Mouse (Mus musculus) activated CD4-positive, CD25-positive, alpha-beta regulatory T cell, adult 4 months (primary cell): Measurements from ENCODE around the gene Sema4a. TPM values are rescaled to one million over a fixed set of nuclear protein-coding genes. Genes with fewer than 3 reads are reported as not detected.

Experiments
- ATAC-seq: one replicate; pipeline ENCODE4 v1.8.0; 2017
- polyA plus RNA-seq, 2 experiments: library from polyadenylated mRNA; unstranded; fragments of 100-300 nt; shearing (Covaris generic); gene quantifications; one replicate each; pipeline ENCODE4 v1.2.1; 2017

Gene Sema4a
- 10 to 100 TPM; 31.5 to 44.8 TPM for polyA plus RNA-seq

DNA sequence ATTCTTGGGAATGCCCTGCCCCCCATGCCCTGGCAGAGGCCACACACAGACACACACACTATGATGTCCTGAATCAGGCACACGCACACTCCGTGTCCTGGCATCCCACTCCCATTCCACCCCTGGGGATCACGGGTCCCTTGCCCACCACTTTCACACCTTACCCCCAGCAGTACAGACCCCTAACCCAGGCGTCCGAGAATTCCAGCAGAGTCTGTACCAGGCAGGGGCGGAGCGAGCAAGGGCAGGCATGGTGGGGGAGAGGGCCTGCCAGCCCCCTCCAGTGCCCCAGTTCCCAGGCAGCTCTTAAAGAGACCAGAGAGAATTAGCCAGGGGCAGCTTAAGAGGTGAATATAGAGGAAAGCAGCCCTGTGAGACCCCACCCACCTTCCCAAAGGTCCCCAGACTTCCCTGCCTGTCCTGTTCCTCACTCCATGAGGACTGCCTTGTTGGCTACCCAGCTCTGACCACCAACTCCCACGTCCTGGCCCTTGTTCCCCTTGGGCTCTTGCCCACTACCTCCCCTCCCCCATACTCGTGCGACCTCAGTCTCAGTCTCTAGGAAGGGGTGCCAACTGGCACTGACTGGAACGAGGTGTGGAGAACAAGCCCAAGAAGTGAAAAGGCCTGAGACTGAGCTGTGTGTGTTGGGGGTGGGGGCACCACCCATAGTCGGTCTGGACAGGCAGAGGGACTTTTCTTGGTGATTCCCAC, at the start of gene Sema4a:
TSS of gene Sema4a (minus strand) at position 200 of the 714 bp plus-strand sequence.
- no peak for ATAC-seq

DNA sequence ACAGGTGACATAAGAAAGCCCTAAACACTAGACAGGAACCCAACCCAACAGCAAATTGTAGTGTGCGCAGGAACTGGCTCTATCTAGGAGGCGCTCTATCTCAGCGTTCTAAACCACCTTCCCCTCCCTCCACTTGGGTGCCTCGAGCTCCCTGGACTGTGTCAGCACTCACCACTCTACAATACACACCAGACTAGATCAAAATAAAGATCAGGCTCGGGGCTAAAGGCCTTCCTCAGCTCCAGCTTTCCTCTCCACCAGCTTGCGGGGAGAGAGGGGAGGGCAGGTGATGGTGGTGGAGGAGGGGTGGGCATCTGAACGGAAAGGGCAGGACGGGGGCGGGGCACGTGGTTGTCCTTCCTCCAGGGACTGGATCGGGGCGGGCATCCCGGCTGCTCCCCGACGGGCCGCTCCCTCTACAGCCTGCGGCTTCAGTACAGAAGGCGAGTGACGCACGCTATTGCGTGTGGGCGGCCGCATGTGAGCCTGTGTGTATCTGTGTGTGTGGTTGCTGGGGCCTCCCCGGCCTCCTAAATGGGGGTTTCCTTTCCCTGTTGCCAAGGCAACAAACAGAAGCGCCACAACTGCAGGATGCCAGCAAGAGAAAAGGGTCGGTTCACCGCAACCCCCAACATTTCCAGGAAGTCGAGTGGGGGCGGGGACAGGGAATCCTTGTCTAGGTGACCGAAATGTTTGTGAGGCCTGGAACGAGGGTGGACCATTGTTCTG, 48.9 kb upstream of the Sema4a start, which contains the start of gene Lmna:
TSS of gene Lmna (minus strand) at position 265 of the 729 bp plus-strand sequence.
- ATAC-seq, result peak; percentile 91

DNA sequence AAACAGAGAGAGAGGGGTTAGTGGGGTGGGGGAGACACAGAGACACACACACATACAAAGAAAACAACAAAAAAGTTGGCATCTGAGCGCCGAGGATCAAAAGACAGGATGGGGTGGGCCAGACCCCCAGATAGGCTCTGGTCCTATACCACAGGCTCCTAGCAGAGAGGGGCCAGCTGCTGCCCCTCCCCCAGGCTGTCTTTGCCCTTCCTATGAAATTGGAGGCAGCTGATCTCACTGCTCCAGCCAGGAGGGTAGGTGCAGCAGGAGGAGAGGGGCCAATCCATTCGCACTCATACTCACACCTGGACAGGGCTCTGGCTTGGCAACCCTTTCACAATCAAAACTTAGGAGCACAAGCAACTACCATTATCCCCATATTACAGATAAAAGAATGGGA, 48.3 kb upstream of the Sema4a start:
- ATAC-seq, result no peak

DNA sequence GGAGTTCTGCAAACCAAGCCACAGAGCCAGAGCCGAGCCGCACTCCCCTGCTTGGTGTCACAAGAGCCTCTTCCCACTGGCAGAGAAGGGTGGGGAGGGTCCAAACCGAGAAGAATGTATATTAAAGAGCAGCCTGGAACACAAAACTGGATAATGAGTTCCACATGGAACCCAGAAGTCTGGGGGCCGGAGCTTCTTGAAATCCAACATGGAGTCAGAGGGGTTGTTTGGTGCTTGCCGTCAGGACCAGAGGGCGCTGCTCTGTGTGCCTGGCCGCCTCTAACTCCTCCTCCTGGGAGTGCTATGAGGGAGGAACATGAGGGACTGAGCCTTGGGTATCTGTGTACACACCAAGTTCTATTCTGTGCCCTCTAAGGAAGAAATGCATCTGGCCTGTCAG, 44.8 kb upstream of the Sema4a start:
- no peak for ATAC-seq

DNA sequence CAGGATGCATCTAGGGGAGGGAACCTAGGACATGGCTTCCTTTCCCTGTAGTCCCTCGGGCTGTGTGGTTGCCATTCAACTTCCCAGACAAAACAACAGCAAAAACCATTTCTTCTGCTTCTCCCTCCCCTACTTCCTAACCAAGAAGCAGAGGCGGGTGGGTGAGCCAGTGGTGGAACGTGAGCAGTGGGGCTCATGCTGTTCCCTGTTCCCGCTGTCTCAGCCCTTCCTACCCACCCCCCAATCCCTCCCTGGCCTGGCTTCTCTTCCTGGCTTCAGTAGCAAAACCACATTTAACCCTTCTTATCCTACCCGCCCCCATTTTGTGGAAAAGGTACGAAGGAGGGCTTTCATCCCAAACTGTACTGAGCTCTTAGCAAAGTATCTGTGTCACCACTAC, 44.1 kb upstream of the Sema4a start:
- no peak for ATAC-seq

DNA sequence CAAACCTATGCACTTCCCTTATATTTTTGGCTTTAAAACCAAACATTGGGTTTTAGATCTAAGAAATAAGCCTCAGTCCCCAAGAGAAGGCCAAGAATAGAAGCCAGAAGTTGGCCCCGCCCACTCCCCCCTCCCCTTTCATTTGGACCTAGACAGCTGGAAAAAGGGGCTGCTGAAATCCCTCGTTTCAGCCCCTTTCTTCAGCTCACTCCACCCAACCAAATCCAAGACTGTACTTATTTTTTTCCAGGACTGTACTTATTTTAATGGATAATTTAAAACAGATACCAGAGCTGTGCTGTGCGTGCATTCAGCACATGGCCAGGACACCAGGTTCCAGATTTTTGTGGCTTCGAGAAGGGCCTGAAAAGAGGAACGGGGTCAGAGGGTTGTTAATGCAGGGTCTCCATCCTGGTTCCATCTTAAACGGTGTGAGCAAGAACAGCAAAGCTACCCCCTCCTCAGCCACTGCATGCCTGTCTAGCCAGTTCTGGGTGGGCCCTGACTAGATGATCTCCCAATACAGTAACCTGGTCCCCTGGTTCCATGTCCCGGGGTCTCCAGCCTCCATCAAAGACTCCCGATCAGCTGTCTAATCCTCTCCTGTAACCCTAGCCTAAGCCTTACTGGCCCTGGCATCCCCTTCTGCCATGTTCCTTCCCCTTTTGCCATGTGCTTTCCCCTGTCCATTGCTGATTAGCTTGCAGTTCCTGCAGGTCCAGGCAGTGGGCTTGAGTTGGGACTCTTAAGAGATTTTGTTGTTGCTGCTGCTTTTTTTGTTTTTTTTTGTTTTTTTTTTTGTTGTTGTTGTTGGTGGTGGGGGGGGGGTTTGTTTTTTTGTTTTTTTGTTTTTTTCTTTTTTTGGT, 43.1 kb upstream of the Sema4a start:
- ATAC-seq, result no peak

DNA sequence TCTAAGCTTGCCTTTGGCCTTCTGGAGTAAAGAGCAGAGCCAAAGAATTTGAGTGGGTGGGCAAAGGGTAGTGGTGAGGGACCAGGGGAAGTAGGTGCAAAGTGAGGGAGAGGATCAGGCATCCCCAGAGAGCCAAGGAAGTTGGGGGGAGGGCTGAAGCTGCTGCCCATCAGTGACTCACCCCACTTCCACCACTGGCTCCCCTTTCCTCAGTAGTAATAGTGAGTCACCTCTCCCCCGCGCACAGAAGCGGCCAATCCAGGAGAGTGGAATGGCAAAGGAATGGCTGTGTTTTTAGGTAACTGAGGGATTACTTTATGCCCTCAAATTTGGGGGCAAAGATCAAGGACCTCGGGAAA, 42.5 kb upstream of the Sema4a start:
- no peak for ATAC-seq

DNA sequence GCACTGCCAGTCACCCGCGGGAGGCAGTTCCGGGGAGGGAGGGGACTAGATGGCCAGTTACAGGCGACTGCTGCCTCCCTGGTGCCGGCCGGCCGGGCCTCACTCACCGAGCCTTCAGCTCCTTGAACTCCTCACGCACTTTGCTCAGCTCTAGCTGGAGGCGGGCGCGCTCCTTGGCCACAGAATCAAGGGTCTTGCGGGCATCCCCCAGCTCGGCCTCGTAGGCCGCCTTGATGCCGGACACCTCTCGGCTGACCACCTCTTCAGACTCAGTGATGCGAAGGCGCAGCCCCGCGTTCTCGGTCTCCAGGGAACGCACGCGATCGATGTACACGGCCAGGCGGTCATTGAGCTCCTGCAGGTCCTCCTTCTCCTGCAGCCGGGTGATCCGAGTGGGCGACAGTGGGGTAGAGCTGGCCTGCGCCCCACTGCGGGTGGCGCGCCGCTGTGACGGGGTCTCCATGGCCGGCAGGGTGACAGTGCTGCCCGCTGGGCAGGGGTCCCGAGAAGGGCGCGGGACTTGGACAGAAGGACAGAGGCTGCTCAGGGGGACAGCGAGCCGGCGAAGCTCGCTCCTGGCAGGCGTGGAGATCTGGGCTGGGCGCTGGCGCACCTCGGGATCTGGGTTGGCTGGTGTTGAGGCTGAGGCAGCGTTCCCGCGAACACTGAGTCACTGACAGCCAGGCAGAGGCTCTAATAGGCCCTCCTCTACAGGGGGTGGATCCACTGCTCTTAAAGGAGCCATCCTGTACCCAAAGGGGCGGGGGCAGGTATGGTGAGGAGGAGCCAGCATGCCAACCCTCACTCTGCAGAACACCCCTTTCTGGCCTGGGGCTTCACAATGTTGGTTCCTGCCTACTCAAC, 41.9 kb upstream of the Sema4a start:
- peak; percentile 87 for ATAC-seq

DNA sequence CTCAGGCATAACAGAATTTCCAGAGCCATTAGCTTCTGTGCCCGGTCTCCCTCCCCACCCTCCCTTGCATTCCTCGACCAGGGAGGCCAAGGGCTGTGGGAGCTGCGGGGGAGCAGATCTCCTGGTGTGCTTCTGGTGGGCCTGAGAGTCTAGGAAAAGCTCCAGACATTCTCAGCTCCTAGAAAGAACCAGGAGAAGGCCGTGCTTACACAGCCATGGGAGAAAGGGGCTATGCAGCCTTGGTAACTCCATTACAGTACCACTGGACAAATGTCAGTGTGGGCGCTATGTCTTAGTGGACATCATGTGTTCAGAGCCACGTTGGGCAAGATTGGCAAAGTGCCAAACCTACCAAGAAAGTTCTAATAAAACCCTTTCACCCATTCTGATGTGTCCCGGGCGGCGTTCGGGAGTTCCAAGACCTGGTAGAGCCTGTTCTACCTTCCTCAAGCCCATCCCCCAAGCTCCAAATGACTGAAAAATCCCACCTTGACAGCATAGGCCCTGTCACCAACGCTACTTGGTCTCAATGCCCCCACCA, 41.1 kb upstream of the Sema4a start:
- ATAC-seq, result no peak

DNA sequence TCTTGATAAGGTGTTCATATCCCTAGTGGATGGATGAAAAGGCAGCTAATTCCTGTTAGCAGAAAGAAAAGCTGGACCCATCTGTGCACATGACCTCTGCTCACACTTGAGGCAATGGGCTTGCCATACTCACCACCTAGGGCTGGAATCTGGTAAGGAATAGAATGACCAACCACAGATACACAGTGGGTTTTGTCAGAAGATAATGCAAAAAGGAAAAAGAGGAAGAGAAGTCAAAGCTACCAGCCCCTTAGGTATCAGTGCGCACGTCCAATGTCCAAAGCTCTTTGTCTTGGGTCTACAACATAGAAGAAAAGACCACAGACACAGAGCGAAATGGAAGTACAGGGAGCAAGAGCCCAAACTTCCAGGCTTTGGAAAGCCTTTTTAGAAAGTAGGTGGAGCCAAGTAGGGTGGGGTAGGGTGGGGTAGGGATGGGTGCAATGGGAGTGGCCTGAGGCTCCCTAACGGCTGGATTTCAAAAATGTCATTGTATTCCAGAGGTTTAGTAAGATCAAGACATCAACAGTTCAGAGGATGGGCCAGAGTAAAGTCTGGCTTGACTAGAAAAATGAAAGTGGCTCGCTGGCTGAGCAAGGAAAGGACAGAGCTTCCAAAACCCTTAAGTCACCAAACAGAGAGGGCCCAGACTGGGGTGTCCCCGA, 40.5 kb upstream of the Sema4a start:
- ATAC-seq, result no peak

DNA sequence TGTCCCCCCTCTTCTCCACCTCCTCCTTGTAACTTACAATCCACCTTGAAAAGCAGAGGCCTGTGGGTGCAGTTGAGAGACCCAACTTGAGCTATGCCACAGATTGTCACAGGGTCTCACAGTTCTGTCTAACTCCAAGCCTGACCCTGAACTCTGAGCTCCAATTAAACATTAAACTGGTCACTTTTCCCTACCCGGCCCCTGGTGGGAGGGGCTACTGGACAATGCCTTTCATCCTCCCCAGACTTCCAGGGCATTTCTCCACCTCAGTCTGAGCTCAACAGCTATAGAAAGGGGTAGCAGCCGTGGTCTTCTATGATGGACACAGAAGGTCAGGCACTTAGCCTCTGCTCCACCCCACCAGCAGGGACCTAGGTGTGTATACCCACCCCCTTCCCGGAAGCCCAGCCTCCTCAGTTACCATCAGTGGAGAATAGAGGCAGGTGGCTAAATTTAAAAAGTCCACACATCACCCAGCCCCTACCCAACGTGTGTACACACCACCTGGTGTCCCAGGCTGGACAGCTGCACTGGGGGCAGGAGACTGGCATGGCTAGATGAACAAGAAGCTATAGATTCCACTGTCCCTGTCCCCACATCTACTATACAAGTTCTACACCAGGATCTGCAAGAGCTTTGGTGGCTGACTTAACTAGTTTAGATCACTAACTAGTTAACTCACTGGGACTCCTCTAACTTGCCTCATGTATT, 39.8 kb upstream of the Sema4a start:
- ATAC-seq, result no peak

DNA sequence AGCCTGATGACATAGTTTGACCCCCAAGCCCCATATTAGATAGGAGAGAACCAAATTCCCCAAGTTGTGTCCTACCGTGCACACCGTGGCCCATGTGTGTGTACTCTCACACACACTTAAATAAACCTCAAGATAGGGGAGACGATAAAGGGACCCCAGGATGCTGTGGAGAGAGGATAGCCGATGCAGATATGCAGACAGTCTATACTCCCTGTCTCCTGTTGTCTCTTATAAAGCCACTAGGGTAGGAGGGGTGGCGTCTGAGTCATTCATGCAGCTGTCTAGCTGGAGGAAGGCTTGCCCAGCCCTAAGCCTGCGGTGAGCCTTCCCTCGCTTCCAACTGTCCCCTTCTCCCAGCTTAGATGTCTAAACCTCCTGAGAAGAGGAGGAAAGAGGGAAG, 39.1 kb upstream of the Sema4a start:
- no peak for ATAC-seq

DNA sequence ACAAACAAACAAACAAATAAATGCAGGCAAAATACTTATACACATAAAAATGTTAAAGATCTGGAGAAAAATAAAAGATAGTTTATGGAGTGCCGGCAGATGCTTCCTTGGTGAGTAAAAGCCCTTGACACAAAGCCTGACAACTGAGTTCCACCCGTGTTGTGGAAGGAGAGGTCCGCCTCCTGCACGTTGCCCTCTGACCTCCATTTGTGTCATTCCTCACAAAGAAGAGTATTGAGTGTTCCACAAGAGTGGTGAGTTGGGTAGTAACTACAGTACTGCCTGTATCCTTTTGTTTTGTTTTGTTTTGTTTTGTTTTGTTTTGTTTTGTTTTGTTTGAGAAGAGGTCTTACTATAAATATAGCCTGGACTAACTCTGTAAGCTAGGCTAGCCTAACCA, 38.6 kb upstream of the Sema4a start:
- ATAC-seq, result no peak

DNA sequence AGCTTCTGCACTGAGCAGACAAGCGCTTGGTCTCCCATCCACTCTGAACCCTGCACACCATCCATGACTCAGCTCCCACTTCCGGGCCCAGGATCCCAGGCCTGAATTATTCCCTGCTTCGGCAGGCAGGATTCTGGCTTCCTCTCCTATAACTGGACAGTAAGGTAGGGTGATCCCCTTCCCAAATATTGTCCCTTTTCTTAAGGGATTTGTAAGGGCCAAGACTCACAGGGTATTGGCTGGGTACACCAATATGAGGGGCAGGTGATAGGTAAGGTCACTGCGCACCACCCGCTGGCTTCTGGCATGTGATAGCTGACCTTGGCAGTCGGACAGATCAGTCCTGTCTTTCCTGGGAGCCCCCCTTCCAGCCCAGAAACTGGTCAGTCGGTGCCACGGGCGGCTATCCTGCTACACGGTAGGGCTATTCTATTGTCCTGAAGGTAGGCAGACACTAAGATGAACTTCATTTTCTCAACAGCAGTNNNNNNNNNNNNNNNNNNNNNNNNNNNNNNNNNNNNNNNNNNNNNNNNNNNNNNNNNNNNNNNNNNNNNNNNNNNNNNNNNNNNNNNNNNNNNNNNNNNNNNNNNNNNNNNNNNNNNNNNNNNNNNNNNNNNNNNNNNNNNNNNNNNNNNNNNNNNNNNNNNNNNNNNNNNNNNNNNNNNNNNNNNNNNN, 34.9 kb upstream of the Sema4a start:
- ATAC-seq, result no peak

DNA sequence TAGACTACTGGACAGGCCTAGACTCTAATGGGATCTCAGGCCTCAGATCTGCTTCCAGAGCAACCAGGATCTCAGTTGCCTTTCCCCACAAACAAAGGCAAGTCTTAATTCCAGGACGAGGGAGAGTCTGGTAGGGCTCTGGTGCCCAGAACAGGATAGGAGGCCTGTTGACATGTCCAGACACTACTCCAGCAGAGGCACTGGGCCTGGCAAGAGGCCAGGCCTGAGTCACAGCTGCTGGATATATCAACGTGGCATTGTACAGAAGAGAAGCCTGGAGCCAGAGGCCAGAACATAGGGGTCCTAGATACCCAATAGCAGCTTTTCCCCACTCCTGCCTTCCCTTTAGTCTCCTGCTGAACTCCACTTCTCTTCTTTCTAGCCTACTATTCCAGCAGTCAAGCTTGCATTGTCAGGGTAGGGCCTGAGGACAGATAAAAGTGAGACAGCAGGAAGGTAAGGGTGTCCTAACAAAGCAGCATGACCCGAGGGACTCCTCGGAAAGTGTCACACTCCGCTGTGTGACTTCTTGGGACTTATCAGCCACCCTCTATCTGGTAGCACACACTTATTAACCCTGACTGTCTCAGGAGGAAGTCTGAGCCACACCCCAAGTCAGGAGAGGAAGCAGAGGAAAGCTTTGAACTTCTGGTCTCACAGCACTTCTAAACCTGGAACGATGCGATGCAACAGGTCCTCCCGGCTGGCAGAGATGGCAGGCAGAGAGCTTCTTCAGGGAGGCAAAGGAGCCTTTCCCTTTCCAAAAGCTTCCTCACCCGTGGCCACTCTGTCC, 34.0 kb upstream of the Sema4a start:
- ATAC-seq, result no peak

DNA sequence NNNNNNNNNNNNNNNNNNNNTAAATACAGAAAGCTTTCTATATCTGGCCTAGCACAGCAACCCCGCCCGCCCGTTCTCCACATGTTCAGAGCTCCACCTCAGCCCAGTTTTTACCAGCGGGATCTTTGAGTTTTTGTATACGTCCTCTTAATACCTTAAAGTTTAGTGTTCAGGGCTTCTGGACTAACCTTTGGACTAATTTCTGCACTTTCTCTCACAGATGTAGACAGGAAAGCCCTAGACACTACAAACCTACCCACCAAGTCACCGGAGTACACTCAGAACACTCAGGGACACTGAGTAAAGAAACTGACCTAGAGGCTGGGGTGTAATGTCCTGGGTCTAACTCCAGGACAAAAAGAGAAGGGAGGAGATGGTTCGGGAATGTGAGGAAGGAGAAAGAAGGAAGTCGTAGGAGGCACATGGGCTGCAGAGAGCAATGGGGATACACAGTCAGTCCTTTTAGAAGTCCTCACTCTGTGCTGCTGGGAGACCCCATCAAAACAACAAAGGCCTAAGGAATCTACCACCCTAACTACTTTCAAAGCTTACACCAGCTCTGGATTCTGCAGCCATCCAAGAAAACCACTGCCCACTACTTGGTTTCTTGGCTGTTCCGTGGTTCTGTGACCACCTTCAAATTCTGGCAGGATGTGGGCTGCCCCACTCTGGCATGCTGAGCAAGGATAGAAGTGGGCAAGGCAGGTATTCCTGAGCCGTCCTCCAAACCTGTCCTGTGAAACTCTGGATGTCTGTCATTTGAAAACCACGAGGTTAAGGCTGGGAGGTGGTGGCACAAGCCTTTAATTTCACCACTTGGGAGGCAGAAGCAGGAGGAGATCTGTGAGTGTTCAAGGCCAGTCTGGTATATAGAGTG, 33.0 kb upstream of the Sema4a start:
- no peak for ATAC-seq

DNA sequence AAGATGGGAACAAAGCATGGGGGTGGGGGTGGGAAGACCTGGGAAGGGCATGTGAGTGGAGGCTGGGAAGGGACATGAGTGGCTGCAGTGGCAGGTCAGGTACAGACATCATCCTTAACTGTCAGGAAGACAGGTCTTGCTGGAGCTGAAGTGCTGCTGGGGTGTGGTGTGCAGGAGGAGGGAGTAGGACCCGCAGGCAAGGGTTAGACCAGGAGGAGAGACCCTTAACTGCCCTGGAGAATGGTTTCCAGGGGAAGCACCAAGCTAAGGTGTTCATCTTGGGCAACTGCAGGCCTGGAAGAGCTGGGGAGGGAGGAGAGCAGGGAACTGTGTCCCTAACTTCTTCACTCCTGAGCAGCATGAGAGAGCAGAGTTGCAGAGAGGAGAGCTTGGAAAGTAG, 26.4 kb upstream of the Sema4a start:
- no peak for ATAC-seq

DNA sequence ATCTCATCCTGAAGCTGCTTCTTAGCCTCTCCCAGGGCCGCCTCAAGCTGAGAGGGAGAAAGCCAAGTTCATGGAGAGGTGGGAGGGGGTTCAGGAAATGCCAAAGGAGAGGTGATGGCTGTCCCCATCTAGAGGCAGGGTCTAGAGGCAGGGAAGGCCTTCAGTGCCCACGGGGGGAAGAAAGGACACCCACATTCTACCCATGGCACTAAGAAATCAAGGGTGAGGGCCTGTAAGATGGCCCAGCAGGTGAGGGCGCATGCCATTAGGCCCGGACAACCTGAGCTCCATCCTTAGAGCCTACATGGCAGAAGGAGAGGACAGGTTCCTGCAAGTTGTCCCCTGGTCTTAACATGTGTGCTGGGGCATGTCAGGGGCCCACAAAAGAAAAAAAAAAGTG, 25.9 kb upstream of the Sema4a start:
- no peak for ATAC-seq
